Mouse (Mus musculus): ENCODE measurements around the gene 4930564D02Rik. TPM values are rescaled to one million over a fixed set of nuclear protein-coding genes. Genes with fewer than 3 reads are reported as not detected.

4930564D02Rik gene
- polyA plus RNA-seq, 1 experiment = not detected

DNA sequence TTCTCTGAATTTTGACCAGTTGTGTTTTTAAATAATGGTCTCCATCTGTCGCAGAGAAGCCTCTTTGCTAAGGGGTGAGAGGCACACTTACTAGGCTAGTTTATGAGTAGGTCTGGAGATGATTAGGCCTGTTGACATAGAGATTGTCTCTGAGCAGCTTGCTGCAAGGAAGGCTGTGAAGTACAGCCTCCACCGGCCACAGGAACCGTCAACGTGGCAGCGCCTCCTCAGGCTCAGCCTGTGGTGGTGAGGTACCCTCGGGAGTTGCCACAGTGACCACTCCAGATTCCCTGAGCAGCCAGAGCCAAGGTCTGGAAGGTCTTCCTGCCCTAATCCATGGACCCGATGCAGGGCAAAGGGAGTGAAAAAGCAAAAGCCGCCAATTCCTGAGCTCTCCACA is 3.9 kb downstream of the 4930564D02Rik start:
- H3K4me3 ChIP-seq (replicated peaks) = no peak overlapping the region
- no peaks in the 10 kb centered on the region for H3K9me3 ChIP-seq (ENCODE audit: control insufficient read depth, low read length)
- H3K4me1 ChIP-seq (ENCODE audit: control insufficient read depth) = no peaks in the 10 kb centered on the region
- TF ChIP-seq GATA1 (IDR thresholded peaks at IDR 0.05; ENCODE audit: low read length) (no peak), TAL1 (IDR thresholded peaks at IDR 0.05; ENCODE audit: low read length) (no peak)
- no peaks in the 10 kb centered on the region for H3K36me3 ChIP-seq (ENCODE audit: control insufficient read depth)
- H3K27me3 ChIP-seq (ENCODE audit: control insufficient read depth) = no peaks in the 10 kb centered on the region

DNA sequence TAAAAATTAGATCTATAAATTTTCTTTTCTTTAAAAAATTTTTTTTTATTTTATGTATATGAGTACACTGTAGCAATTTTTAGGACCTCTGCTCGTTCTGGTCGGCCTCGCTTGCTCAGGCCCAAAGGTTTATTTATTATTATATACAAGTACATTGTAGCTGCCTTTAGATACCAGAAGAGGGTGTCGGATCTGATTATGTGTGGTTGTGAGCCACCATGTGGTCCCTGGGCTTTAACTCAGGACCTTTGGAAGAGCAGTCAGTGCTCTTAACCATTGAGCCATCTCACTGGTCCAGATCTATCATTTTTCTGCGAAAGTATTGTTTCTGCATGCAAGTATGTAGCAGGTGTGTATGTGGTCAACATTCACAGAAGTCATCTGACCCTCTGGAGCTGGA is 4.6 kb downstream of the 4930564D02Rik start:
- Histone ChIP-seq H3K9me3 (ENCODE audit: control insufficient read depth, low read length) (no peaks in the 10 kb centered on the region), H3K4me3 (replicated peaks) (no peak overlapping the region), H3K36me3 (ENCODE audit: control insufficient read depth) (no peaks in the 10 kb centered on the region), H3K27me3 (ENCODE audit: control insufficient read depth) (no peaks in the 10 kb centered on the region), H3K4me1 (ENCODE audit: control insufficient read depth) (no peaks in the 10 kb centered on the region)
- TF ChIP-seq TAL1 (IDR thresholded peaks at IDR 0.05; ENCODE audit: low read length) (no peak), GATA1 (IDR thresholded peaks at IDR 0.05; ENCODE audit: low read length) (no peak)

DNA sequence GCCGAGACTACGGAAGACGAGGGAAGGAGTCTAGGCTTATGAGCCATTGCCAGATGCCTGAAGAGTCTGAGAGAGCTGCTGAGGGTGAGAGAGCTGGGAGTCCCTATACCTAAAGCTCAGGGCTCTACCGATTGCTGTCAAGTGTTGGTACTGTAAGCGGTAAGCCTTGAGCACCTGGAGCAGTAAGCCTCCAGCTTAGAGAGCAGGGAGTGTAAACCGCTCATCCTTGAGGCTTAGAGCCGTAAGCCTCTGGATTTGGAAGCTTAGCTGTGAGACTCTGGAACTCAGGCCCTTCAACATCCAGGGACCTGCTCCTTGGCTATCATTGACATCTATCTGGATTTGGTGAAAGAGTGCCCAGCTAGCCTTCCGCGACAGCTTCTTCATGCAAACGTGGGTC is 5.9 kb downstream of the 4930564D02Rik start:
- TF ChIP-seq TAL1 (IDR thresholded peaks at IDR 0.05; ENCODE audit: low read length) (no peak), GATA1 (IDR thresholded peaks at IDR 0.05; ENCODE audit: low read length) (no peak)
- no peaks in the 10 kb centered on the region for H3K36me3 ChIP-seq (ENCODE audit: control insufficient read depth)
- no peak overlapping the region for H3K4me3 ChIP-seq (replicated peaks)
- H3K27me3 ChIP-seq (ENCODE audit: control insufficient read depth) = peaks cover 2% of the 10 kb centered on the region; the same call in 1 of the 2 replicates
- no peaks in the 10 kb centered on the region for H3K4me1 ChIP-seq (ENCODE audit: control insufficient read depth)
- no peaks in the 10 kb centered on the region for H3K9me3 ChIP-seq (ENCODE audit: control insufficient read depth, low read length)

DNA sequence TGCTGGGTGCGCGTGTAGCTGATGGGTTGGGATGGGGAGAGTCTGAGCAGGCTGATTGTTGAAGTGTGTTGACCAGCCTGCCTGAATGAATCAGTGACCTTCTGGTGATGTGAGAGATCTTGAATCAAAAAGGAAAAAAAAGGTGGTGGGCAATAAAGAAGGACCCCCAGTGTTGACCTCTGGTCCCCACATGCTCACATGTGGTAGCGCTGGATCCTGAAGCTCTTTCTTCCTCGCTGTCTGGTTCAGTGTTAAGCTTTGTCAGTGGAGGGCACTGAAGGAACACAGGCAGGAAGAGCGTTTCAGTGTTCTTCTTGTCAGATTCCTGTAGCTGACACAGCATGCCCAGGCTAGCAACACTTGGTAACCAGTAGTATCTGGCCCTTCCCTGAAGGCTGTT is 9.2 kb downstream of the 4930564D02Rik start:
- H3K4me3 ChIP-seq (replicated peaks) = no peak overlapping the region
- H3K4me1 ChIP-seq (ENCODE audit: control insufficient read depth) = no peaks in the 10 kb centered on the region
- no peaks in the 10 kb centered on the region for H3K9me3 ChIP-seq (ENCODE audit: control insufficient read depth, low read length)
- H3K36me3 ChIP-seq (ENCODE audit: control insufficient read depth) = no peaks in the 10 kb centered on the region
- TF ChIP-seq TAL1 (IDR thresholded peaks at IDR 0.05; ENCODE audit: low read length) (no peak), GATA1 (IDR thresholded peaks at IDR 0.05; ENCODE audit: low read length) (no peak)
- H3K27me3 ChIP-seq (ENCODE audit: control insufficient read depth) = peaks cover 2% of the 10 kb centered on the region; the same call in 1 of the 2 replicates

DNA sequence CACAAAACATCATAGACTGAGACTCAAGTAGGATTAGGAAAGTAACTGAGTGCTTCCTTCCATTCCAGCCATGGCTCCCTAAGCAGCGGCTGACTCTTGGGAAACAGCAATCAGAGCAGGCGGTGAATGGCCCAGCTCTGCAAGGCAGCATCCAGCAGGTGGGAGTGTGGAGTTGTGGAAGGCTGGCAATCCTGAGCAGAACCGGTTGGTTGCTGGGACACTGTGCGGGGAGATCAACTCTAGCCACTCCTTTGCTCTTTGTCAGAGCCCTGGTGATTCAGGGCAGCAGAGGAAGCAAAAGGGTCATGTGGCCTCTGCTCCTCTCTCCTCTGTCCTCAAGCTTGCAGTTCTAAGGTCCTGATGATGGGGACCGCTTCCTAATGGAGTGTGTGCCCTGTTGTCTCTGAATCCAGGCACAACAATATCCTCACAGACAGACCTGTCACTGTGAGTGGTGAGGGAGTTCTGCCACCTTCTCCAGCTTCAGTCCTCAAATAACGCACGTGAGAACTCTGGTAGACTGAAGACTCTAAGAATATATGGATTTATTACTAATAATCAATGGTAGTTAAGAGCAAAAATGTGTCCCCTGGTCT is 11.7 kb downstream of the 4930564D02Rik start:
- no peaks in the 10 kb centered on the region for H3K4me1 ChIP-seq (ENCODE audit: control insufficient read depth)
- H3K9me3 ChIP-seq (ENCODE audit: control insufficient read depth, low read length) = no peaks in the 10 kb centered on the region
- no peak overlapping the region for H3K4me3 ChIP-seq (replicated peaks)
- H3K36me3 ChIP-seq (ENCODE audit: control insufficient read depth) = no peaks in the 10 kb centered on the region
- TF ChIP-seq TAL1 (IDR thresholded peaks at IDR 0.05; ENCODE audit: low read length) = no peak
- no peak for TF ChIP-seq GATA1 (IDR thresholded peaks at IDR 0.05; ENCODE audit: low read length)
- H3K27me3 ChIP-seq (ENCODE audit: control insufficient read depth) = peaks cover 2% of the 10 kb centered on the region; the same call in 1 of the 2 replicates

DNA sequence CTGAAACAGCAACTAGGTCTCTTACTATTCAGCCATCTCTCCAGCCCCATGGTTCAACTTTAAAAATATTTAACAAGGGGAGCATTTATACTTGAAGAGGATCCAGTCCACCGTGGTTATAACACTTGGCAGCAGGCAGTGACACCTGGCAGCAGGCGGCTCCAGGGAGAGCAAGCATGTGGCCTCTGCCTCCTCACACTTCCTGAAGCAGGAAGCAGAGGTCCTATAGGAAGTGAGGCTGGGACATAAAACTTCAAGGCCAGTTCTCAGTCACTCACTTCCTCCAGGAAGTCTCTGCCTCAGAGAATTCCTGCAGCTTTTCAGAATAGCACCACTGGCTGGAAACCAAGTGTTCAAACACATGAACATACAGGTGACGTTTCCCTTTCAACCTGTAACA is 20.7 kb downstream of the 4930564D02Rik start:
- H3K4me3 ChIP-seq (replicated peaks) = no peak overlapping the region
- no peaks in the 10 kb centered on the region for H3K4me1 ChIP-seq (ENCODE audit: control insufficient read depth)
- TF ChIP-seq TAL1 (IDR thresholded peaks at IDR 0.05; ENCODE audit: low read length) (no peak), GATA1 (IDR thresholded peaks at IDR 0.05; ENCODE audit: low read length) (no peak)
- no peaks in the 10 kb centered on the region for H3K9me3 ChIP-seq (ENCODE audit: control insufficient read depth, low read length)
- H3K27me3 ChIP-seq (ENCODE audit: control insufficient read depth) = no peaks in the 10 kb centered on the region
- no peaks in the 10 kb centered on the region for H3K36me3 ChIP-seq (ENCODE audit: control insufficient read depth)

DNA sequence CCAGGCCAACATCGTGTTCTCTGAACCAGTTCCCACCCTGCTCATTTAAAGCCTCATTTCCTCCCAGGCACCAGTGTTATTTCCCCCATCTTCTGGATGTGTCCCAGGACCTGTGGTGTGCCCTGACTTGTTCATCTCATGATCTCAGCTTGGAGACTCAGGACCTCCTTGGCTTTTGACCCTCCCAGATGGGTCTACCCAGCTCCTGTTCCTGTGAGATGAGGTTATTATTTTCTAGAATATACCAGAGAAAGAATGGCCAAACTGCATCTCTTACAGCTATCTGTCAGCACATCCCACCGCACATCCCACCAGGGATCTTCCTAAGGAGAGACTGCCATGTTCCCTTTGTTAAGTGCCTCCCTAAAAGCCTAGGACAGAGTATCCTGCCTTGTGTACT is 22.0 kb downstream of the 4930564D02Rik start:
- no peak overlapping the region for H3K4me3 ChIP-seq (replicated peaks)
- no peaks in the 10 kb centered on the region for H3K4me1 ChIP-seq (ENCODE audit: control insufficient read depth)
- no peaks in the 10 kb centered on the region for H3K36me3 ChIP-seq (ENCODE audit: control insufficient read depth)
- TF ChIP-seq TAL1 (IDR thresholded peaks at IDR 0.05; ENCODE audit: low read length) (no peak), GATA1 (IDR thresholded peaks at IDR 0.05; ENCODE audit: low read length) (no peak)
- no peaks in the 10 kb centered on the region for H3K9me3 ChIP-seq (ENCODE audit: control insufficient read depth, low read length)
- no peaks in the 10 kb centered on the region for H3K27me3 ChIP-seq (ENCODE audit: control insufficient read depth)

DNA sequence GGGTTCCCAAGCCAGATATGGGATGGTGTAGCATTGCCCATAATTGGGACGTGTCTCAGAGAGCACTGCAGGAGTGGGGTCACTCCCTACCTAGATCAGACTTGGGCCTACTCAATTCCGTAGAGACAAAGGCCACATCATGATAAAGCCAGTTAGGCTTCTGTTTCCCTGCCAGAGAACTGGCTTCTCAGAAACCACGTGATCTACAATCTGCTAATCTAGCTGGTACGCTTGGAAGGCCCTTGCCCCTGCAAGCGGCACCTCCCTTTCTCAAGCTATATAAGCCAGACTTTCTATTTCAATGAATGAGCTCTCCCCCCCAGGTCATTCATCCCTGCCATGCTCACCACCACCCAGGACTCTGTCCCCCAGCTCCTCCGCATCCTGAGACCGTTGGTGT is 23.5 kb downstream of the 4930564D02Rik start:
- H3K9me3 ChIP-seq (ENCODE audit: control insufficient read depth, low read length) = no peaks in the 10 kb centered on the region
- TF ChIP-seq TAL1 (IDR thresholded peaks at IDR 0.05; ENCODE audit: low read length) (no peak), GATA1 (IDR thresholded peaks at IDR 0.05; ENCODE audit: low read length) (no peak)
- H3K27me3 ChIP-seq (ENCODE audit: control insufficient read depth) = no peaks in the 10 kb centered on the region
- no peaks in the 10 kb centered on the region for H3K36me3 ChIP-seq (ENCODE audit: control insufficient read depth)
- no peaks in the 10 kb centered on the region for H3K4me1 ChIP-seq (ENCODE audit: control insufficient read depth)
- no peak overlapping the region for H3K4me3 ChIP-seq (replicated peaks)

DNA sequence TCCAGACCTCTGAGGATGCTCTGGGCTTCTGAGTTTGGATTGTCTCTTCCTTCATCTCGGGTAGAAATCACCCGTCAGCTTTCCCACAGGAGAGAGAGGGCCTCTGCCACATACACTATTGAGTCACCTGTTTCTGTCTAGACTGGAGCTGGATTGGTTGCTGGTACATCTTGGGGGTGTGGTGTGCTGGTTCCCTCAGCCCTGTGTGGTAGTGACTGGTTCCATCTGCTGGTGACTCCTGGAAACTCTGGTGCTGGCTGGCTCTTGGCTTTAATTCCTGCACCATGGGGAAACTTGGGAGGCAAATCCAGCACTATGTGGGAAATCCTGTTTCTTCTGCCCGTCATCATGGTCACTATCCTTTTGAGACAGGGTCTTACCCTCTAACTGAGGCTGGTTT is 24.3 kb downstream of the 4930564D02Rik start:
- TF ChIP-seq TAL1 (IDR thresholded peaks at IDR 0.05; ENCODE audit: low read length) (no peak), GATA1 (IDR thresholded peaks at IDR 0.05; ENCODE audit: low read length) (no peak)
- H3K27me3 ChIP-seq (ENCODE audit: control insufficient read depth) = no peaks in the 10 kb centered on the region

More for the DNA sequence above, 24.3 kb downstream of the 4930564D02Rik start:
- Histone ChIP-seq H3K9me3 (ENCODE audit: control insufficient read depth, low read length) (no peaks in the 10 kb centered on the region), H3K36me3 (ENCODE audit: control insufficient read depth) (no peaks in the 10 kb centered on the region), H3K4me3 (replicated peaks) (no peak overlapping the region), H3K4me1 (ENCODE audit: control insufficient read depth) (no peaks in the 10 kb centered on the region)

All from erythroblast, embryonic 14.5 days (primary cell).